Comparison of ENCODE assay signal across 19 mouse cellular contexts in genomic region chr4:117660001-117660400, GRCm38 (mm10). TPM values are rescaled to one million over a fixed set of nuclear protein-coding genes. Genes with fewer than 3 reads are reported as not detected.
DNase-seq lines count a peak whose midpoint lies in the region; ATAC-seq and TF ChIP-seq lines count a peak whose summit lies in the region.
"Had no signal": no experiment of that assay in that cellular context is flagged by ENCODE, and none has a peak within 500 bp of the region (broad histone marks: within the 10 kb centered on the region; RNA-seq: fewer than 3 reads in every experiment).

No protein-coding gene starts in this region.

- intact Hi-C loops in heart, postnatal 36 days (cut with DNase I) = no loop called here

- no peak overlapping the region for H3K4me2 ChIP-seq in heart, postnatal 0 days (ENCODE audit: low read depth, low read length)
- no peak overlapping the region for H3K4me2 ChIP-seq in limb, embryonic 13.5 days (replicated peaks)
- H3K4me2 ChIP-seq: heart, embryonic 13.5 days; midbrain, embryonic 12.5 days had no signal

- ATAC-seq in heart, postnatal 0 days (ENCODE audit: insufficient read depth, low read depth) = no peak
- no peak for ATAC-seq in limb, embryonic 13.5 days (ENCODE audit: low FRiP score, low read depth)
- ATAC-seq: intestine, embryonic 16.5 days; Patski had no signal

- no peak for TF ChIP-seq CTCF in heart, postnatal 0 days (IDR thresholded peaks at IDR 0.05; ENCODE audit: low read depth)
- 0 out of 2 replicates have a peak, but pooled peaks have one; percentile 15 for TF ChIP-seq CTCF in layer of hippocampus, adult 2 months (conservative IDR thresholded peaks at IDR 0.05)

- TF ChIP-seq EP300 in heart, postnatal 0 days (IDR thresholded peaks at IDR 0.05; ENCODE audit: low read depth) = no peak

- DNase-seq in heart, postnatal 0 days (ENCODE audit: low spot score) = no peak
- DNase-seq in heart, postnatal 36 days = no peak
- no peak for DNase-seq in layer of hippocampus, adult 2 months (ENCODE audit: low spot score in 2 of 2)
- no peak for DNase-seq in layer of hippocampus, postnatal 10 days (ENCODE audit: low spot score in 2 of 2)
- no peak for DNase-seq in heart, adult 8-10 months (ENCODE audit: low spot score)
- no peak for DNase-seq in Muller cell, postnatal 12 days (ENCODE audit: inconsistent ontology term)
- no peak for DNase-seq in urinary bladder, postnatal 14 days (ENCODE audit: low spot score)
- DNase-seq: adrenal gland, adult 8-10 months; cerebellum, adult 9-10 months; retina, postnatal 1 day; right cerebral cortex, postnatal 4 days had no signal

- H3K36me3 ChIP-seq in heart, postnatal 0 days (replicated peaks; ENCODE audit: control insufficient read depth, insufficient read depth, low read length) = no peaks in the 10 kb centered on the region; the same call in 1 of the 2 replicates
- peaks cover 22% of the 10 kb centered on the region for H3K36me3 ChIP-seq in limb, embryonic 13.5 days
- H3K36me3 ChIP-seq: midbrain, embryonic 12.5 days had no signal

- no peaks in the 10 kb centered on the region for H3K9me3 ChIP-seq in heart, postnatal 0 days (replicated peaks; ENCODE audit: control insufficient read depth, low read length)
- no peaks in the 10 kb centered on the region for H3K9me3 ChIP-seq in limb, embryonic 13.5 days
- H3K9me3 ChIP-seq: embryonic facial prominence, embryonic 10.5 days; heart, embryonic 13.5 days; hindbrain, embryonic 10.5 days; midbrain, embryonic 12.5 days had no signal

- H3K27ac ChIP-seq in heart, postnatal 0 days (ENCODE audit: low read depth) = no peak overlapping the region
- H3K27ac ChIP-seq in layer of hippocampus, adult 2 months = no peak overlapping the region
- H3K27ac ChIP-seq in limb, embryonic 13.5 days = peak overlapping the region; percentile 72; the same call in 1 of the 2 replicates
- H3K27ac ChIP-seq: embryonic facial prominence, embryonic 10.5 days; heart, embryonic 13.5 days; hindbrain, embryonic 10.5 days; left cerebral cortex, adult 2 months; midbrain, embryonic 12.5 days had no signal

- peaks cover 6% of the 10 kb centered on the region; the same call in 1 of the 2 replicates for H3K4me1 ChIP-seq in heart, postnatal 0 days (ENCODE audit: control insufficient read depth, insufficient read depth)
- H3K4me1 ChIP-seq in limb, embryonic 13.5 days = peaks cover 48% of the 10 kb centered on the region

- WGBS in heart, postnatal 0 days = 68% methylated on average over 5 of the region's 5 CpGs
- WGBS in limb, embryonic 13.5 days = 66% methylated on average over 5 of the region's 5 CpGs

- H3K27me3 ChIP-seq in heart, postnatal 0 days (ENCODE audit: control insufficient read depth, insufficient read depth, low read length) = no peaks in the 10 kb centered on the region
- H3K27me3 ChIP-seq in limb, embryonic 13.5 days = no peaks in the 10 kb centered on the region
- H3K27me3 ChIP-seq: heart, embryonic 13.5 days; midbrain, embryonic 12.5 days; Patski had no signal

- H3K9ac ChIP-seq in heart, postnatal 0 days (replicated peaks; ENCODE audit: low read depth, low read length) = 0 out of 2 replicates have a peak overlapping the region, but pooled peaks have one; percentile 16
- H3K9ac ChIP-seq in limb, embryonic 13.5 days = no peak overlapping the region
- H3K9ac ChIP-seq: heart, embryonic 13.5 days; midbrain, embryonic 12.5 days had no signal

- H3K4me3 ChIP-seq in heart, postnatal 0 days (ENCODE audit: low read depth, low read length) = no peak overlapping the region
- H3K4me3 ChIP-seq in layer of hippocampus, adult 2 months = no peak overlapping the region
- H3K4me3 ChIP-seq in limb, embryonic 13.5 days = no peak overlapping the region
- H3K4me3 ChIP-seq: embryonic facial prominence, embryonic 10.5 days; heart, embryonic 13.5 days; hindbrain, embryonic 10.5 days; left cerebral cortex, adult 2 months; midbrain, embryonic 12.5 days had no signal

RNA-seq across cellular contexts. Expression of gene Dmap1, which starts 22.1 kb away (rescaled TPM):
- 42.1 and 50.4 TPM in 2 replicates for total RNA-seq in heart, postnatal 0 days (2014; rRNA removed; ENCODE audit: low replicate concordance)
- polyA plus RNA-seq in heart, postnatal 0 days (2015; fragmentation: Nextera tagmentation; extraction: Ambion mirVana) = 32.1 and 32.6 TPM in 2 replicates
- 10 to 100 TPM; 18.2 to 20.3 TPM for total RNA-seq in heart, postnatal 36 days (2021)
- 10 to 100 TPM; 39.0 to 40.4 TPM for total RNA-seq in layer of hippocampus, adult 2 months (2021)
- total RNA-seq in layer of hippocampus, postnatal 10 days (2021) = 10 to 100 TPM; 39.8 to 43.0 TPM
- polyA plus RNA-seq in limb, embryonic 13.5 days (2015; fragmentation: Nextera tagmentation; extraction: Ambion mirVana) = 78.2 and 80.5 TPM in 2 replicates
- total RNA-seq in heart, adult 8-10 months (2022) = 10 to 100 TPM; 15.9 to 23.7 (median 20.9) TPM
